Mouse (Mus musculus) c-Kit-negative CD71-positive TER-119-positive erythroid progenitor cells, embryonic 14.5 days (primary cell): ENCODE results near the gene Nhp2.
"Not testable (repeated sequence)": the region's sequence is repeated elsewhere in the genome, so short reads cannot be mapped to it uniquely, and the experiment has no call there.

Experiments
- DNase-seq: peaks from one replicate; pipeline ENCODE4 v3.0.0-alpha.2; 2013; ENCODE audit warnings: low read depth, low spot score

Gene Nhp2

DNA sequence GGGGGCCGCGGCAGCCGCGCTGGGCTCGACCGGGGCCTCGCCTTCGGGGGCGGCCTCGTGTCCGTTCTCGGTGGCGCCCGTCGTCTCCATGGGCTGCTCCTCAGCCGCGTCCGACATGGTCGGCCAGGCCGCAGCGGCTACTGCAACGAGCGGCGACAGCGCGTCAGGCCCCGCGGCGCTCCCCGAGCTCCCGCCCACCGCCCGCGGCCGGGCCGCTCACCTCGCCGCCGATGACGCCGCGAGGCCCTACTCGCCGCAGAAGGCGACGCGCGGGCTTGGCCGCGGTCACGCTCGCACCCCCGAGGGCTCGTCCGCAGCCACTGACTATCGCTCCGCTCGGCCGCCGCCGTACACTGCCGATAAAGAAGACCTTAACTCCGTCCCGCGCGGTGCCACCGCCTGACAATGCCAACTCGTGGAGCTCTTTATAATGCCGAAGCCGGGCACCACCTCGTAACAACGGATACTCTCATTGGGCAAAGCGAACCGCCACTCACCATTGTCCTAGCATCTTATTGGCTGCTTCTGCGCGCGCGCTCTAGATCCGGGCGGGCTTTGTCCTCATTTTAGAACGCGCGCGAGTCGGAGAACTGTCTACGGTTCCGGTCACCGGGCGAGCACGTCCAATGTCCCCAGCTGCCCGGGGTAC, 13.0 kb upstream of the Nhp2 start, which contains the start of gene Hnrnpab:
Hnrnpab (minus strand) TSS at position 401 of the 649 bp plus-strand sequence.
- DNase-seq, result peak; percentile 97

DNA sequence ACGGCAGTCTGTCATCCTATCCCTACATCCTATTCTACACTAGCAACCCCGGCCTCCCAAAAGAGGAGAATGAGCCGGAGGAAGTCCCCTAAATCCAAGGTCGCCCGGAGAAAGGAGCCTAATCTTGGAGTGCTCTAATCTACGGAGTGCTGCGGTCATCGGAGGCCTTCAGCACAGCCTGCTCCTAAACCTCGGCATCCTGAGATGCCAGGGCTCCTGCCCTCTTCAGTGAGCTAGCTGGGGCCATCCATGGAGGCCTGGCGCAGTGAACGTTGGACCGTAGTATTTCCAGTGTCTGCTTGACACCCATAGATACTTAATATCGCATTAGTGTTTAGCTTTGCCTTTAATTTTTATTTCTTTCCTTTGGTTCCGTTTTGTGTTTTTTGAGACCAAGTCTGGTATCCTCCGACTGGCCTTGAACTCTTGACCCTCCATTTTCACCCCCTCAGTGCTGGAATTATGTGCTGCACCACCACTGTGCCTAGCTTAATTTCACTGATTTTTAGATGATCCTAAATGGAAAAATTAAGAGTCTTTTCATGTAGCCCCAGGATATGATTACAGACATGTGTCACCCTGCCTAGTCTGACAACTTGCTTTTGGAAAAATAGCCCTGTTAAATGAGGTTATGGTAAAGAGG, 12.3 kb upstream of the Nhp2 start:
- DNase-seq, result no peak

DNA sequence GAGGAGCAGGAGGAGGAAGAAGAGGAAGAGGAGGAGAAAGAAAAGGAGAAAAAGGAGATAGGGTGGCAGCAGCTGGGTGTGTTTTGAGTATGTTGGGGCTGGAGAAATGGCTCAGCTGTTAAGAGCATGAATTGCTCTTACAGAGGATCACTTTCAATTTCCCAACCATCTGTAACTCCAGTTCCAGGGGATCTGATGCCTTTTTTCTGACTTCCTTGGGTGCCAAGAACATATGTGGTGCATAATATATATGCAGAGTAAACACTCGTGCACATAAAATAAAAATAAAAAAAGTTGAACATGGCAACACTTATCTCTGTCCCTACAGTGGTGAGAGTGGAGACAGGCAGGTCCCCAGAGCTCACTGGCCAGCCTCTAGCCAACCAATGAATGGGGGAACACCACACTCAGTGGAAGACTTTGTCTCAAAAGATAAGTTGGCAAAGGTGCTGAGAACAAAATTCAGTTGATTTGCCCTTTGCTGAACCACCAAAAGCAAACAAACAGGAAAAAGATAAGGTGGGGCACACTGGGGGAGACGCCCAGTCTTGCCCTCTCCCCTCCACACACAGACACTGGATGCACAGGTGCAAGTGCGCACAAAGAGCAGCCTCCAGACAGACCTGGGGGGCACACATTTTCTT, 10.1 kb upstream of the Nhp2 start:
- no peak for DNase-seq

DNA sequence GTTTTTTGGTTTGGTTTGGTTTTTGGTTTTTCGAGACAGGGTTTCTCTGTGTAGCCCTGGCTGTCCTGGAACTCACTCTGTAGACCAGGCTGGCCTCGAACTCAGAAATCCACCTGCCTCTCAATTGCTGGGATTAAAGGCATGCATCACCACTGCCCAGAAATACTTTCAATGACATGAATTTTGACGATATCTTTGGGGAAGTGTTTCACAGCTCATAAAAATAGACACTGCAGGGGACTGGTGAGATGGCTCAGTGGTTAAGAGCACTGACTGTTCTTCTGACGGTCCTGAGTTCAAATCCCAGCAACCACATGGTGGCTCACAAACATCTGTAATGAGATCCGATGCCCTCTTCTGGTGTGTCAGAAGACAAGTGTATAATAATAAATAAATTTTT, 9.6 kb upstream of the Nhp2 start:
- not testable (repeated sequence) for DNase-seq

DNA sequence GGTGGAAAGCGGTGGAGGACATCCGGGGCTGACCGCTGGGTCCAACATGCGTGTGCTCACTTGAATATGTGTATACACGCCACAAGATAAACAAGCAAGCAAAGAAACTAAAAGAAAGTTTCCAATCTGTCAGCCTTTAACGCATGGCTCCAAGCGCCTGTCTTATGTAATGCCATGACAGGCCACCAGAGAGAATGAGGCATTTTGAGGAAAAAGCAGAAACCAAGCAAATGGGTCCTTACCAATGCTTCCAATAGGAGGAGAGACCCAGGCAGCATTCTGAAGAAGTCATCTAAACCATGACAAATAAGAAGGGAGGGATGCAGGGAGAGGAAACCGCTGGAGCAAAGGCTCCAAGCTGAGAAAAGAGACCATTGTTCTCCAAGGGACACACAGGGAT, 5.3 kb upstream of the Nhp2 start:
- DNase-seq, result no peak

DNA sequence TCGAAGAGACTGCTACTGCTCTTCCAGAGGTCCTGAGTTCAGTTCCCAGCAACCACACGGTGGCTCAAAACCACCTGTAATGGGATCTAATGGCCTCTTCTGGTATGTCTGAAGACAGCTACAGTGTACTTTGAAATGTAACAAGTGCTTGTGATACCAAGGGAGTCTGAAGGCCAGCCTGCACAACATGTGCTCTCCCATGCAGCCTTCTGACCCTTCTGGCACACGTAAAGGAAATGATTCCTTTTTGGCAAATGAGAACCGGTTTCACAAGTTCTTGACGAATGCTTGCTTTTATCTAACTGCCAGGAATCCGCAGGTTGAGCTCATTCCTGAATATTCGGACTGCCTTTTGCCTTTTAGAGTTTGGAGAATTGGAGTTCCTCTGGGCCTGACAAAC, 4.4 kb upstream of the Nhp2 start:
- no peak for DNase-seq

DNA sequence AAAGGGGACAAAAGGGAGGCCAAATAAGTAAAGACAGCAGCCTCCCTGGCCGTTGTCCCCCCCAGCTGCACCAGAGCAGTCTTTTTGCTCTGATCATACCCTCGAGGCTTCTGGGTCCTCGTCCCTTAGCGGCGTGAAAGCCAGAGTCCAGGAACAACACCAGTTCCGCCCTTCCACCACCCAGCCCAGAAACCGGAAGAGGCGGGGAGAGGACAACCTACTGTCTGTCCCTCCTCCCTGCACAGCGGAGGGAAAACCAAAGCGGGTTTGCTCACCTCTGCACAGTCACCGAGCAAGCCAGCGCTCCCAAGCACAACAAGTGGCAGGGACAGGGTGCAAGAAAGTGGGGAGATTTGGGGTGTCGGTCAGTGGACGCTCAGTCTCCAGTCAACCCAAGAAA, 3.9 kb upstream of the Nhp2 start:
- peak; percentile 73 for DNase-seq

DNA sequence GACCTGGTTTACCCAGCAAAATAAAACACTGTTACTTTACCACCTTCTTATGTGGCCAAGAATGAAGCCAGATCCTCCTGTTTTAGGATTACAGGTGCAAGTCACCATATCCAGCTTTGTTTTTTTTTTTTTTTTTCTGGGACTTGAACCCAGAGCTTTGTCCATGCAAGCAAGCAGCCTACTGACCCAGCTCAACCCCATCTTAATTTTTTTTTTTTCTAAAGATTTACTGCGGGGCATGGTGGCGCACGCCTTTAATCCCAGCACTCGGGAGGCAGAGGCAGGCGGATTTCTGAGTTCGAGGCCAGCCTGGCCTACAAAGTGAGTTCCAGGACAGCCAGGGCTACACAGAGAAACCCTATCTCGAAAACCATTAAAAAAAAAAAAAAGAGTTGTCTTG, 3.4 kb upstream of the Nhp2 start:
- not testable (repeated sequence) for DNase-seq

DNA sequence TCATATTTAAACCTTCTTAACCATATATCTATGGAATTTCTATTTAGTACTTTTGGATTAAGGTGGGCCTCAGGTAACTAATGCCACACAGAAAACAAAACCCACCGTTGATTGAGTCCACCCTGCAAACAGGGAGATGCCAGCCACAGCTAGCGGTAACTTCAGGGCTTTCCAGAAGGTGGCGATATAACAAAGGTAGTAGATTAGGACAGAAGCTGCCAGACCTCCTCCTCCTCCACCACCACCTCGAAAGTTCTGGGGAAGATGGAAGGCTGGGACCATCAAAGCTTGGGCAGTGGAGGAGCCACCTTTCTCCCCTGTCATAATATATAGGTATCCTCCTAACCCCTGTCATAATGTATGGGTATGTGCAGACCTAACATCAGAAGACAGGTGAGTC, 1.8 kb upstream of the Nhp2 start:
- DNase-seq, result no peak

DNA sequence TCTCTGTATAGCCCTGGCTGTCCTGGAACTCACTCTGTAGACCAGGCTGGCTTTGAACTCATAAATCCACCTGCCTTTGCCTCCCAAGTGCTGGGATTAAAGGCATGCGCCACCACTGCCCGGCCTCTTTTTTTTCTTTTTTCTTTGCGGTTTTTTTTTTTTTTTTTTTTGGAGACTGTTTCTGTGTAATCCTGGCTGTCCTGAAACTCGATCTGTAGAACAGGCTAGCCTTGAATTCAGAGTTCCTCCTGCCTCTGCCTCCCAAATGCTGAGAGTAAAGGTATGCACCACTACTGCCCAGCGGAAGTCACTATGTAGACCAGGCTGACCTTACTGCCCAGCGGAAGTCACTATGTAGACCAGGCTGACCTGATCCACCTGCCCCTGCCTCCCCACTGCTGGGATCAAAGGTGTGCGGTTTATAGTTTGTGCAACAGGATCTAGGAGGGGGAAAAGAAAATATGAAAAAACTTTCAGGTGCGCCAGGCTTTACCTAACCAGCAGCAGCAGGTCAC, 584 bp upstream of the Nhp2 start:
- no peak for DNase-seq

DNA sequence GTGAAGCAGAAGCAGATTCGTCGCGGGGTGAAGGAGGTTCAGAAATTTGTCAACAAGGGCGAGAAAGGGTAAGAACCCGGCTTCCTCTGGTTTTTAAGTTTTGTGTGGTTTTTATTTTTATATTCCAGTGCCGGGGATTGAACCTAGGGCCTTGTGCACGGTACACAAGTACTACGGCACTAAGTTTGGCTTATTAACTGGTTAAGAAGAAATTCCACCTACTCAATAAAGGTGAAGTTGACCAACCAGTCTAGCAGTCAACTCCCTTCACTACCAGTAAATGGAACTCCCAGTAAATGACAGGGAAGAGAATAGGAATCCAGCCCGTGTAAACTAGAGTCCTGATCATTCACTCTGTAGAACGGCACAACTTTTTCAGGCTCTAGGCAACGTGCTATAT, 549 bp downstream of the Nhp2 start:
- no peak for DNase-seq

DNA sequence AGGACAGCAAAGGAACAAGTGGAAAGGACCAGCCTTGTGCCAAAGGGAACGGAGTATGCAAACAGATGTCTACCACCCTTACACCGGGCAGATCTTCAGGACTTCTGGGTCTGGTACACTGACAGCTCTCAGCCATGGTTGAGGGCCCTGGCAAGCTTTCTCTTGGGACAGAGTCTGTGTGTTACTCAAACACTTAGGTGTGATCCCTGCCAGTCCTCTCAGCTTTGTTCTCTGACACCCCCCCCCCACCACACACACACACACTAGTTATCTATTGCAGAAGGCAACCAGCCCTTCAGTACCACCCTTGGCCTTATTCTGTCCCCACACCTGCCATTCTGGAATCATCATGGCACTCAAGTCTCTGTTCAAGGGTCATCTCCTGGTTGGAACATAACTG, 2.2 kb downstream of the Nhp2 start:
- no peak for DNase-seq

DNA sequence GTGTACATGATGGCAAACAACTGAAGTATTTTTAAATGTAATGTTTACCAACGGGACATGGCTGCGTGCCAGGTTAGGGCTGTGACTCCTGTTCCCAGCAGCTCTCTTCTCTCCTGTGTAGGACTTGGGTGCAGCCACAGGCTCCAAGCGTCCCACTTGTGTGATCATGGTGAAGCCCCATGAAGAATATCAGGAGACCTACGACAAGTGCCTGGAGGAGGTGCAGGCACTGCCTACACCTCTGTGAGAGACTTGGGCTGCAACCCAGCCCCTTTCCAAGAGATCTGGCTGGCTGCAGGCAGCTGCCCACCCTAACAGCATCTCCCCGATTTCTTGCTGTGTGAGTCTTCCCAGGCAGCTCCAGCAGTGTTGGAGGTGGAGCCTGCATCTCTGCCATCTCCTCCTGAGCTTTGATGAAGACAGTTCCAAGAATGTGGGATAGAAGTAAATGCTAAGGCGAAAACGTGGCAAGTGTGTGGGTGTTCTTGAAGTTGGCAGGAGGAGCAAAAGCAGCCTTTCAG, 3.5 kb downstream of the Nhp2 start:
- DNase-seq, result no peak

DNA sequence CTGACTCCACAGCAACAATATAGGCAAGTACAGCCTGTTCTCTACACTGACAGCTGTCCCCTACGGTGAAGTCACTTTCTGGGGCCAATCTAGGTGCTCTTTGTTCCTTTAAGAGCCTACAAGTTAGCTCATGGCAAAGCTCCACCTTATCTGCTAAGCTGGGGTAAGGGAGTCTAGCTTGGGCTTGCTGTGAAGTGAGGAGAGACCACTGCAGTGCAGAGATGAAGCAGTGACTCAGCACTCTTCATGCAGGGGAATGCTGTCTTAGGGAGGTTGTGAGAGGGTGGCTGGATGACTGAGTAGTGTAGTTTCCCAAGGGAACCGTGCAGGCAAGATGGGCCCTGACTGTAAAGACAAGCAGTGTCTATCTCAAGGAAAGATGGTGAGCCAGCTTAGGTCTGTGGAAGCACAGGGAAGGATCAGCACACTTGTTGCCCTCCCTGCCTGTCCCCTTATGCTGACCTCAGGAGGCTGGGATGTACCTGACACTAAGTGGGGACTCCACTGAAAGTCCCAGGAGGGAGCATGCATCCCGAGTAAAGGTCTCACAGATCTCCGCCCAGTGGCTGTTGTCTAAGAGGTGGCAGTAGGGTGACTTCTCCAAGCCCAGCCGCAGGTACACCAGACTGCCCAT, 5.8 kb downstream of the Nhp2 start:
- DNase-seq, result no peak

DNA sequence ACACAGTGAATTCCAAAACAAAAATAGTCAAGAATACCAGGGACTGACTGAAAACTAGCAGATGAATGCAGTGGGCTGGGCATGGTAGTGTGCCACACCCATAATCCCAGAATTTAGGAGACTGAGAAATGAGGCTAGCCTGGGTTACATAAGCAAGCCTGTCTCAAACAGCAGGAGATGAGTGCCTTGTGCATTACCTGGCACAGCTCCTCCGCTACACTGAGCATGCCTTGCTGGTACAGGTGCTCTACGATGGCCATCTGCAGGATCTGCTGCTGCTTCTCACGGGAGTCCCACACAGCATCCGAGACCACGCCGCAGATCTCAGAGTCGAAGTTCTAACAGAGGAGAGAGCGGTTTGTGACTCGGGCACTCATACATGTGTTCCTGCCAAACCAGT, 7.9 kb downstream of the Nhp2 start:
- no peak for DNase-seq

DNA sequence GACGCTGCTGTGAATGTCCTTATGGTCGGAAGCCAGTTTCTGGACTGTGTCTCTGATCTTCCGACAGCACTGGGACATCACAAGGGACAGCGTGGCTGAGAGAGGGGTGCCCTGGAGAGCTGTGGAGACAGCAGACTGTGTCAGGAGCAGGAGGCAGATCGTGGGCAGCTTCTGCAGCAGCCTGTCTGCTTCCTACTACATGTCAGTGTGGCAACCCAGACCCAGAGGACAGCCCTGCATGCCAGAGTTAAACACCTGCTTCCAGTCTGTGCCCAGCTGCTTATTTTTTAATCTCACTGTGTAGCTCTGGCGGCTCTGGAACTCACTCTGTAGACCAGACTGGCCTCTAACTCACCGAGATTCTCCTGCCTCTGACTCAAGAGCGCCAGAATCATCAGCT, 8.4 kb downstream of the Nhp2 start:
- no peak for DNase-seq

DNA sequence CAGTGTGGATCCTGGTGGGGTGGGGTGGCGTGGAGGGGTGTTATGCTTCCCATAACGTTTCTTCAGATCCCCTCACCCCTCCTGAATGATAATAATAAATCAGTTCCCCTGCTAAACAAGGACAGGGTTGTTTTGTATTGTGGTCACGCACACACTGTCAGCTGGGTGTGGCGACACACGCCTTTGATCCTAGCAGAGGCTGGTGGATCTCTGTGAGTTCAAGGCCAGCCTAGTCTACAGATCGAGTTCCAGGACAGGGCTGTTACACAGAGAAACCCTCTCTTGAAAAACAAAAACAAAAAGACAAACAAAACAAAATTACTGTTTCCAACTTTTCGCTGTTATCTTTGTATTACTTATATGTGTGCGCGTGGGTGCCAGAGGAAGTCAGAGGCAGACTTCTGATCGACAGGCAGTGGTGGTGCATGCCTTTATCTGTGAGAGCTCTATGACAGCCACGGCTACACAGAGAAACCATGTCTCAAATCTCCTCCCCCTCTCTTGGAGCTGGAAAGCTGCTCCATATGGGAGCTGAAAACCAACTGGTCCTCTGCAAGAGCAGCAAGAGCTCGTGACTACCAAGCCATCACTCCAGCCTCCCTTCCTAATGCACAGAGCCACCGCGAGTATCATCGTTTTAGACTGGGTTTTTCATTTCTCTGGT, 10.2 kb downstream of the Nhp2 start:
- no peak for DNase-seq

DNA sequence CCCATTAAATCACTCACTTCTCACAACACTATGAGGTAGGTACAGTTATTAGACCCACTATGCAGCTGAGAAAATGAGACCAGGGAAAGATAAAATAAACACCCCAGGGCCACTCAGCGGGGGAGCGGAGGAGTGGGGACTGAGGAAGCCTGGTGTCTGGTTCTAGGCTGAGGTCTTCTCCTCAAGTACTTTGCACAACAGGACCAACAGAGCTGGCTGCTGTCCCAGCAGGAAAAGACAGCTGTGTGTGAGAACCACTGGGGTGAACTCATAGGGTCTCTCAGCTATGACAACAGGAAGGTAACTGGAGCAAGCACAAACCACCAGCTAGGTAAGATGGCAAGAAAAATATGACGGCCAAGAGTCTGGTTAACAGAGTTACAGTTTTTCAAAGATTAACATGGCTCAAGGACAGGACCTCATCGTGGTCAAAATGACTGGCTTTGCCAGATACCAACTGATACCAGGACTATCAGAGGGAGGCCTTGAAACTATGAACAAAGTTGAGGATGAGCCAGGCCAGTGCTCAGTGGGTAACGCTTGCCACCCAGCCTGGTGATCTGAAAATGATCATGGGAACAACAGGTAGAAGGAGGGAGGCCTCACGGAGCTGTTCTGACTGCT, 12.7 kb downstream of the Nhp2 start:
- no peak for DNase-seq

DNA sequence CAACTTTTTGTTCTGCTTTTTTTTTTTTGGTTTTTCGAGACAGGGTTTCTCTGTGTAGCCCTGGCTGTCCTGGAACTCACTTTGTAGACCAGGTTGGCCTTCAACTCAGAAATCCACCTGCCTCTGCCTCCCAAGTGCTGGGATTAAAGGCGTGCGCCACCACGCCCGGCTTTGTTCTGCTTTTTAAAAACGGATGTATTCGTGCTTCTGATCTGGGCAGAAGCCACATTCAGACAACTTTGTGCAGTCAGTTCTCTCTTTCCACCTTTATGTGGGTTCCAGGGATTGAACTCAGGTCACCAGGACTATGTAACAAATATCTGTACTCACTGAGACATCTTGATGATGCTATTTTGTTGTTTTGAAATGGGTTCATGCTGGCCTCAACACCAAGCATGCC, 13.7 kb downstream of the Nhp2 start:
- DNase-seq, result not testable (repeated sequence)

DNA sequence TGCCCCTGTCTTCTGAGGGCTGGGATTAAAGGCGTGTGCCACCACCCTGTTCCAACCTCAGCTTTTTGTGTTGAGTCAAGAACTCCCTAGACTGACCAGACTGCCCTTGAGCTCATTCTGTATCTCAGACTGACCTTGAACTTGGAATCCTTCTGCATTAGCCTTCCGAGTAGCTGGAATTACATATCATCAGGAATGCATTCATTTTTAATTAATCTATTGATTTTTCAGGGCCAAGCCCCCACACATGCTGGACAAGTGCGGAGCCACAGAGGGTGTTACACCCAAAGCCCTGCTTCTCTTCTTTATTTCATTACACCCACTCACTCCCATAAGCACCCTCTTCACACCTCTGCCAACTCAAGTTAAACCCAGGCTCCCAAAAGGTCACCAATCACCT, 14.2 kb downstream of the Nhp2 start:
- no peak for DNase-seq

DNA sequence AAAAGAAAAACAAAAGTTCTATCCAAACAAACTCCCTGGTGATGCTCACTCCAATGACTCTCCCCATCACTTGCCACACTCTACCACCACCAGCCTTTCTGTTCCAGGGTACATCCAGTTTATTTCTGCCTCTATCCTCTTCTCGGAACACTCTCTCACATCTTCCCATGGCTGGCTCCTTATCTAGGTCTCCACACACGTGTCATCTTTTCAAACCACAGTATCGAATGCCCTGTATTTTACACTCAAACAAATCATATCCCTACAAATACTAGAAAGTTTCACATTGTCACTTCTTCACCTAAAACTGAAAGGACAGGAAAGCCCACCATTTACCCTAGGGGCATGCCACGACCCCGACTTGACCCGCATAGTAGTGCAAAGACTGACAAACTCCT, 15.6 kb downstream of the Nhp2 start:
- no peak for DNase-seq
